Mouse (Mus musculus) v-Abl transformed pro-B cells (cell line): ENCODE results near the gene Gm20388.

ENCODE experiments used
- in situ Hi-C, 2 experiments: fragments of 400-800 bp; cut with MboI; formaldehyde crosslinking; loops; one replicate each; pipeline ENCODE4 v1.15.1; 2025; ENCODE audit not compliant: unreplicated experiment in 2 of 2

Gene Gm20388

GRCm38 (mm10) chr8:122746439-122746838 is 2835.8 kb downstream of the Gm20388 start:
- in situ Hi-C loops = no loop called here

- in situ Hi-C loops = no loop called here
Measured at GRCm38 (mm10) chr8:122747825-122748224, 2837.2 kb downstream of the Gm20388 start.

GRCm38 (mm10) chr8:122749333-122749958 is 2838.8 kb downstream of the Gm20388 start:
- in situ Hi-C loops = no loop called here

- in situ Hi-C loops = no loop called here
Measured at GRCm38 (mm10) chr8:122751342-122751741, 2840.7 kb downstream of the Gm20388 start.

DNA sequence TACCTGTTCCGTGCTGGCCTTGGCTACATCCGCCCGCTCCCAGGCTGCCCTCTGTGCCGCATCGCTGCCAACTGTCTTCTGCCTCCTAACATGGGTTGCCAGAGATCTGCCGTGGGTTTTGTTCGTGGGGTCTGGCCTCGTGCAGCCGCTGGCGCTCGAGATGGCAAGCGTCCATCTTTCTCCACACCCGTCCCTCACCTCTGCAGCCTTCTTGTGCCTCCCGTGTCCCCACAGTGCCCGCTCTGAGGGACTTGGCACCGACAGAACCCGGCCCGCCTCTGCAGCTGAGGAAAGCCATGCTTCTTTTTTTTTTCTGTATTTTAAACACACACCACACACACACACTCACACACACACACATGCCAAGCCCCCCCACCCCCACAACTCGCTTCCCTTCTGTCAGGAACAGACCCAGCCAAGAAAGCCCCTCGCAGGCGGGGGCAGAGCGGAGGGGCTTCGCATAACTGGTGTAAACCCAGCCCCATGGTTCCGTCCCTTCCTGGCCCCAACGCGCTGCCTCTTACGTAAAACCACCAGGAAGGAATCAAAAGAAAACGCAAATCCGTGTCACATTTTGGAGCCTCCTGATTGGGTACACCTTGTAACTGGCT is 2841.6 kb downstream of the Gm20388 start:
- in situ Hi-C loops = no loop called here

DNA sequence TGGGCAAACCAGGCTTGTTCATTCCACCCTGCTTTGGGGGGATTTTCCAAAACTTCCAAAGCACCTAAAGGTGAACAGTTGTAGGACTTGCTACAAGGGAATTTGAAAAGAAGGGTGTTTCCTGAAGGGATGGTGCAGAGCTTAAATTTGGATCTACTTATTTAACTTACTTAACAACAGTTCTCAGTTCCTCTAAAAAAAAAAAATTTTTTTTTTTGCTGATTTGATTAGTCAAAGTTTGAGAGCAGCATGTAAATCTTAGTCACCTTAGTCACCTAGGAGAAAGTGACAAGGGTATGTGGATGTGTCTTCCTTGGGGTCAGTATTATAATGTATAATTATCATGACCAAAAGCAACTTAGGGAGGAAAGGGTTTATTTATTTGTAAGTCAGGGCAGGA is 2848.0 kb downstream of the Gm20388 start:
- in situ Hi-C loops = no loop called here

DNA sequence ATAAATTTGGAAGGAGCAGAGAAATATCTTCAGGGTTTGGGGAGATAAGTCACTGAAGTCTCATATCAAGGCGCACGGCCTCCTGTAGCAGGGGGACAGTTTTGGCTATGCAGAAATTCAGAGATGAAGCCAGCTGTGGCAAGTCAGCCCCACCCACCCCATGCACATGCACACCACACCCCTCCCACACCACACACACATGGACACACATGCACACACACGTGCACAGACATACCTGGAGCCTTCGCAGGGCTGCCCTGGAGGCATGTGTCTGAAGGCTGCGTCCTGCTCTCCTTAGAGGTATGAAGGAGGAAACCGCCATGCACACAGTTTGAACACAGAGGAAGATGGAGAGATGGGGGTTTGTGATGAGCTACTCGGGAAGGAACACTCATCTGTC is 2849.5 kb downstream of the Gm20388 start:
- in situ Hi-C loops = no loop called here

GRCm38 (mm10) chr8:122761109-122761508 is 2850.5 kb downstream of the Gm20388 start:
- in situ Hi-C loops = no loop called here

DNA sequence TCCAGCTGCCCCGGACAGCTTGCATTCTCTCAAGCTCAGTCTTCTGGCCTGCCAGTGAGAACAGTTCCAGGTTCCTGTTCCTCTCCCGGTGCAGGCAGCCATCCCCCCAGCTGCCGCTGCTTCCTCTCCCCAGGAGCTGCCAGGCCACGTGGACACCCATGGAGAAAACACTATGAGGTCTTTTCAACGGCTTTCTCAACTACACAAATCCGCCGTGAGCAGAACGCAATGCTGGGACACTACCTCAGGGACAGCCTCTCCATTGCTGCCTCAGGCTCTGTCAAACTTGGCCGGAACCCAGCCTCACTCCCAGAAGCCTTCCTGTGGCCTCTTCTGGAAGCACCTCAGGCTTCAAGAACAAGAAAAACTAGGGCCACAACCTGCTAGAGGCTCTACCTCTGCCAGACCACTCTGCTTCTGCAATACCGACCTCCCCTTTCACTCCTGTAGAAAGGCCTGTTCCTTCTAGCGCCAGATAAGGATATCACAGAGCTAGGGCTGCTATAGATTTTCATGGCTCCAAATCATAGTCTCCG is 2852.2 kb downstream of the Gm20388 start:
- in situ Hi-C loops = no loop called here

DNA sequence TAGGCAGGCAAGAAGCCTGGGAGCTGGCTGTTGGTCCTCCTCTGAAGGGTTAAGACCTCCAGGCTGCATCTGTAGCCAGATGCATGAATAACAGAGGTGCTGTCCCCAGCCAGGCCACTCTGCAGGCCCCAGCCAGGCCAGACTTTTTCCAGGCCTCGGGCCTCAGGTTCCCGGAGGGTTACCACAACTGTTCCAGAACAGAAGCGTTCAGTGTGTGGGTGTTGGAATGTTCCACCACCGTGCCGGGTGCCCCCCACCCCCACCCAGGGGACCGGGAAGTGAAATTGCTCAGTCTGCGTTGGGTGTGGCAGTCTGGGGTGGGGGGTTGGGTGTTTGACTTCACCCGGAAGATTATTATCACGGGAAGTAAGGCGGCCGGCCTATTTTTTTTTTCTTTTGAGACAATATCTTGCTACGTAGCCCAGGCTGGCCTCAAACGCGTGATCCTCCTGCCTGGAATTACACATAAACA is 2852.7 kb downstream of the Gm20388 start:
- in situ Hi-C loops = no loop called here

- in situ Hi-C loops = no loop called here
Measured at GRCm38 (mm10) chr8:122764790-122765474, 2854.3 kb downstream of the Gm20388 start.

- in situ Hi-C loops = no loop called here
Measured at GRCm38 (mm10) chr8:122766189-122766588, 2855.5 kb downstream of the Gm20388 start.

DNA sequence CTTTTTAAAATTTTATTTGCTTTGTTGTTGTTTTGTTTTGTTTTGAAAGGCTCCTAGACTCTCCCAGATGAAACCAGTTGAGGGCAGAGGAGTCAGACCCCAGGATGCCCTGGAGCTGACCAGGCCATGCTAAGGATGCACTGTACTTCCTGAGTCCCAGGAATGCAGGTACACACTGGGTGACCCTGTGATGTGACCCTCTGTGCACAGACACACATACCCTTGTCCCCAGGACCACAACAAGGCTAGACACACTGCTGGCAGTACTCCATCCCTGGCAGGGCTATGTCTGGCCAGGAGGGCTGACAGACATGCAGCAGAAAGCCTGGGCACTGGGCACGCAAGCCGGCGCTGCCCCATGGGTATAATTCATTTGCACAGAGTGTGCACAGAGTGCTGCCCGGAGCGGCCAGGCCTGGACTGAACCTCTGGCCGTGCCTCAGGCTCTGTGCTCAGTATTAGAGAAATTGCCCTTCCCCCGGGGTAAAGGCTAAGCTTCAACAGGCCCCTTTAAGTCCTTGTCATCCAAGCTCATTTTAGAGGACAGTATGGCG is 2856.1 kb downstream of the Gm20388 start:
- in situ Hi-C loops = no loop called here

DNA sequence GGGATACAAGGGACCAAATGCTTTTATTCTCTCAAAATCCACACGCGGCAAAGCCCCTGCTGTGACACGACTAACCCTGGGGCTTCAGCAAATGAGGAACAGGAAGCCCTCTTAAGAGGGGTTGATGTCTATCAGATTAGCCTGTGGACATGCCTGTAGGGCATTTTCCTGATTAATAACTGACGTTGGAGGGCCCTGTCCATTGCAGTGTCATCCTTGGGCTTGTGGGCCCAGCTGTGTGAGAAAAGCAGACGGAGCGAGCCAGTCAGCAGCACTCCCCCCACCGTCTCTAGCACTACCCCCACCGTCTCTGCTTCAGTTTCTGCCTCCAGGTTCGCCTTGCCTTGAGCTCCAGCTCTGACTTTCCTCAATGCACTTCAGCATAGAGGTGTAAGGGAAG is 2856.6 kb downstream of the Gm20388 start:
- in situ Hi-C loops = no loop called here

DNA sequence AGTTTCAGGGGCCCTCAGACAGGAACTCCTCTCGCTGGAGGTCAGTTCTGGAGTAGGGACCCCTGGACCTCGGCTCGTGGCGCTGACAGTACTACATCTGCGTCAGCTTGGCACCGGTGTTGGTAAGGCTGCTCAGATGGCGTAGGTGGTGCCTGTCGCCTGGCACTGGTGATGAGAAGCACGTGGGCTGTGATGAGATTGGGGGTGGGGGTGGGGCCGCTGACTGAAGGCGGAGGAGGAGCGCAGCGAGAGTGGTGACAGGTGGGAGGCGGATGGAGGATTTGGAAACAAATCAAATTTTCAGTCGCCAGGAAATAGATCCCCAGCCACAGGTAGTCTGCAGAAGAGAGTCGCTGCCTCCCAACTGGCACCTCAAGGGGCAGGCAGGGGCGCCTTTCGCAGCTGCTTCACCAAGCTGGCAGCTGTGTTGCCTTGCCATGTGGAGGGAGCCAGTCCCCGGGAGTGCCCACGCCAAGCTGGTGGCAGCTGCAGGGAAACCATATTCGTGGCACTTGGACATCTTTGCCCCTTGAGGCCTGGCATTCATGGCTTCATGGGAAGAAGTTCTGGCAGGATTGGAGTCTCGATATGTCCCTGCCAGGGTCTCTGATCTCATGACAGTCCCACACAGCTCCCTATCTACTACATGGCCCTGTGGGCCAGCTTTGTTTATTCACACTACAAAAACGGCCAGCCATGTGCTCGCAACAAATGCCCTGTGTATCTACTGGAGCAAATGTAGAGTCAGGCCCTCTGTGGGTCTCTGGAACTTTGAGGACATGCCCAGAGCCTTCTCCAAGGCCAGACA is 2858.8 kb downstream of the Gm20388 start:
- in situ Hi-C loops = no loop called here

DNA sequence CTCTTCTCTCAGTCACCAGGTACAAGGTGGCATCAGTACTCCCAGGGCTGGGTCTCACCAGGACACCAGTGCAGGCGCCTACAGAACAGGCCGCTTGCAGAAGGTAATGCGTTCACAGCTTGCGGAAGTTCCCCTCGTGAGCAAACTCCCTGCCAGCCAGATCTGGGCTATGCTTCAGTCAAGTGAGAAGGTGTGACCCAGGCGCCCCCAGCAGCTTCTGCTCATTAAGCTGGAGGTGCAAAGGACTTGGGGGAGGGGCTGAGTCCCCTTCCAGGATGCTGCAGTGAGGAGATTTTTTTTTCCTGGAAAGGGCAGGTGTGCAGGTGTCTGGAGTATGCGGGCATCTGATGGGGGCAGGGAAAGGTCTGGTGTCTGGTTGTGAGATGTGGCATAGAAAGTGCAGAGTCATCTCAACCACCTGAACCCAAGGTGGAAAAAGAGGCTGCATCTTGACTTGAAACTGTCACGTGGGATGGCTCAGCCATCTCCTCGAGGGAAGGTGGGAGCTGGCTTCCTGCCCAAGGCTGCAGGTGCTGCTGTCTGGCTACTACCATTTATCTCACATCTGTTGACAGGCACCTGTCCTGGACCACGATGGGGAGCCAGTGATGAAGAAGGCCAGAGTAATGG is 2861.9 kb downstream of the Gm20388 start:
- in situ Hi-C loops = no loop called here

DNA sequence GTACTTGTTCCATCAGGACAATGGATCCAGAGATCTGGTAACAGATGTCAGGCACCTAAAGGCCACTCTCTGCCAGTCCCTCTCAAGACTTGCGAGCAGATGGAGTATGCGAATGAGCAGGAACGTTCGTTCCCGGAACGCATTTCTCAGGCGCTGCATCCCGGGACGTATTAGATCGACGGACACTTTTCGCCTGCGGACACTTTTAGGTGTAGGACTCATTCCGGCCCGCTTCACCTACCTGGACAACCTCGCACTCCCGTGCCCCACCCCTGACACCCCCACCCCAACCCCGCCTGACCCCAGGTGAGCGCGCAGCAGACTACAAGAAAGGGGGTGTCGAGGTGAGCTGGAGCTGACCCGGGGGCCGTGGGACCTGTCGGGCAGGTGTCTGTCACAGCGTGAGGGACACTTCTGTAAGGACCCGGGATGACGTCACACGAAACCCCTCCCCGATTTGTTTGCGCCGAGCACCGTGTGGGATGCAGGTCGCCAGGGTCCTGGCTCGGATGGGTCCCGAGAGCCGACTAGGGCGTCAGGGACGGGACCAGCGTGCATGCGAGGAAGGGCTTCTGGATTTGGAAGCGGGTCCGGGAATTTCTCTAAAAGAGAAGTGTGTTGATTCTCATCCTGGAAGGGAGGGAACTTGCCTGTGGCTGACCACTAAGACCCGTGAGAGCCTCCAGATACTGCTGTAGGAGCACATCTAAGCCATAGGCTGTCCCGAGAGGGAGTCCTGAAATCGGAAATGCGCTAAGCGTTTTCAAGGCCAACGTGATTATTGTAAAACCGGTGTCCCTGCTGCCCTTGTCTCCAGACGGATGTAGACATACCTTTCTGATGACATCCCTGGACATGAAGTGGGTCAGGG is 2864.9 kb downstream of the Gm20388 start, which contains the start of gene Acsf3:
Gene Acsf3 (plus strand): TSS at position 202 of the 871 bp plus-strand sequence.
- in situ Hi-C loops = no loop called here

GRCm38 (mm10) chr8:122777701-122778100 is 2867.1 kb downstream of the Gm20388 start:
- in situ Hi-C loops = no loop called here

DNA sequence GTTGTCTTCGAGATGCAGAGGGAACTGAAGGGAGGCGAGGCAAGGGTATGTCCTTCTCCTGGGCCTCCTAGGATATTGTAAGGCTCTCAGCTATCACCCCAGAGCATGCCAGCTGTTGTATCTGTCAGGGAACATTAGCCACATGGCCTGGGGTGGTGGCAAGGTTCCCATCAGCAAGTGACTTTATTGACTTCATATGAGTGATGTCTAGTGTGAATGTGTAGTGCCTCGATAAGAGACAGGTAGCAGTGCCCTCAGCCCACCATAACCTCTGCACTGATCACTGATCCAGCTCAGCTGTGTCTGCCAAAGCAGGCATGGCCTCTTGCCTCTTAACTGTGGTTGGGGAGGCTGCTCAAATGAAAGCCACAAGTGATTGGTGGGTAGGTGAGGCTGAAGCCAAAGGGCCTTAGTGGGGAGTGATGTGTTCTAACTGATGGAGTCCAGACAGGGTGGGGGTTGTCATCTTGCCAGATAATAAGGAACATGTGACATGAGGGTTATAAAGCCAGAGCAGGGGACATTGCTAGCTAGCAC is 2868.1 kb downstream of the Gm20388 start:
- in situ Hi-C loops = no loop called here
